11 mouse cellular contexts compared by ENCODE assay signal in genomic region chr13:113596821-113597541, GRCm38 (mm10). TPM values are rescaled to one million over a fixed set of nuclear protein-coding genes. Genes with fewer than 3 reads are reported as not detected.
DNase-seq lines count a peak whose midpoint lies in the region; ATAC-seq and TF ChIP-seq lines count a peak whose summit lies in the region.
"Had no signal": no experiment of that assay in that cellular context is flagged by ENCODE, and none has a peak within 500 bp of the region (broad histone marks: within the 10 kb centered on the region; RNA-seq: fewer than 3 reads in every experiment).

No protein-coding gene starts in this region.

- H3K4me2 ChIP-seq in heart, embryonic 15.5 days = no peak overlapping the region
- peak overlapping the region; percentile 21; the same call in 1 of the 2 replicates for H3K4me2 ChIP-seq in lung, embryonic 16.5 days (ENCODE audit: low read depth, low read length)
- H3K4me2 ChIP-seq in neural tube, embryonic 14.5 days (ENCODE audit: low read depth, low read length) = no peak overlapping the region

- ATAC-seq in heart, embryonic 15.5 days (replicated peaks; ENCODE audit: insufficient number of reproducible peaks, insufficient read depth, low FRiP score, low read depth) = no peak
- ATAC-seq in lung, embryonic 16.5 days (ENCODE audit: low read depth) = peak; percentile 46
- ATAC-seq in neural tube, embryonic 14.5 days (ENCODE audit: low read depth) = peak; percentile 52; the same call in 1 of the 2 replicates
- ATAC-seq: CD4-positive, CD25-positive, alpha-beta regulatory T cell, adult 4 months had no signal

- no peak overlapping the region for H3K4me3 ChIP-seq in heart, embryonic 15.5 days
- H3K4me3 ChIP-seq in lung, embryonic 16.5 days (ENCODE audit: low read length) = no peak overlapping the region
- H3K4me3 ChIP-seq in neural tube, embryonic 14.5 days (ENCODE audit: low read depth, low read length) = no peak overlapping the region
- no peak overlapping the region for H3K4me3 ChIP-seq in thymus, adult 2 months (ENCODE audit: control insufficient read depth, insufficient read depth, low read length)
- H3K4me3 ChIP-seq: left cerebral cortex, adult 2 months had no signal

- no peaks in the 10 kb centered on the region for H3K9me3 ChIP-seq in heart, embryonic 15.5 days (replicated peaks)
- no peaks in the 10 kb centered on the region for H3K9me3 ChIP-seq in lung, embryonic 16.5 days (ENCODE audit: control insufficient read depth, low read length)
- no peaks in the 10 kb centered on the region for H3K9me3 ChIP-seq in neural tube, embryonic 14.5 days (ENCODE audit: control insufficient read depth, low read length)

- H3K27me3 ChIP-seq in heart, embryonic 15.5 days = no peaks in the 10 kb centered on the region
- no peaks in the 10 kb centered on the region for H3K27me3 ChIP-seq in lung, embryonic 16.5 days (ENCODE audit: control insufficient read depth, insufficient read depth, low read depth, low read length)
- H3K27me3 ChIP-seq in neural tube, embryonic 14.5 days (ENCODE audit: control insufficient read depth, insufficient read depth, low read length) = no peaks in the 10 kb centered on the region
- H3K27me3 ChIP-seq in thymus, adult 2 months (ENCODE audit: control insufficient read depth, insufficient read depth, low read length) = no peaks in the 10 kb centered on the region

- peaks cover 42% of the 10 kb centered on the region for H3K4me1 ChIP-seq in heart, embryonic 15.5 days (replicated peaks)
- peaks cover 44% of the 10 kb centered on the region for H3K4me1 ChIP-seq in lung, embryonic 16.5 days (replicated peaks; ENCODE audit: control insufficient read depth, insufficient read depth, low read length)
- peaks cover 9% of the 10 kb centered on the region; the same call in 1 of the 2 replicates for H3K4me1 ChIP-seq in neural tube, embryonic 14.5 days (ENCODE audit: control insufficient read depth, insufficient read depth, low read length)
- H3K4me1 ChIP-seq in thymus, adult 2 months (replicated peaks; ENCODE audit: control insufficient read depth, insufficient read depth, low read length) = peaks cover 11% of the 10 kb centered on the region

- intact Hi-C loops in heart, postnatal 10 days (cut with DNase I) = no loop called here

- 0 out of 2 replicates have a peak overlapping the region, but pooled peaks have one; percentile 9 for H3K27ac ChIP-seq in heart, embryonic 15.5 days
- peak overlapping the region; percentile 67; the same call in 1 of the 2 replicates for H3K27ac ChIP-seq in lung, embryonic 16.5 days (ENCODE audit: low read length)
- H3K27ac ChIP-seq in neural tube, embryonic 14.5 days (ENCODE audit: low read depth, low read length) = no peak overlapping the region
- H3K27ac ChIP-seq in thymus, adult 2 months (ENCODE audit: control insufficient read depth, insufficient read depth, low read length) = no peak overlapping the region
- H3K27ac ChIP-seq: left cerebral cortex, adult 2 months had no signal

- 67% methylated on average over 13 of the region's 13 CpGs for WGBS in heart, embryonic 15.5 days
- WGBS in lung, embryonic 16.5 days = 53% methylated on average over 13 of the region's 13 CpGs
- 61% methylated on average over 13 of the region's 13 CpGs for WGBS in neural tube, embryonic 14.5 days
- WGBS in thymus, adult 2 months = 95% methylated on average over 13 of the region's 13 CpGs

- no peak overlapping the region for H3K9ac ChIP-seq in heart, embryonic 15.5 days
- no peak overlapping the region for H3K9ac ChIP-seq in lung, embryonic 16.5 days (ENCODE audit: low read length)
- H3K9ac ChIP-seq in neural tube, embryonic 14.5 days (replicated peaks; ENCODE audit: low read depth, low read length) = no peak overlapping the region

- peaks cover 14% of the 10 kb centered on the region; the same call in 1 of the 2 replicates for H3K36me3 ChIP-seq in heart, embryonic 15.5 days
- H3K36me3 ChIP-seq in lung, embryonic 16.5 days (ENCODE audit: control insufficient read depth, insufficient read depth, low read length) = peaks cover 7% of the 10 kb centered on the region; the same call in 1 of the 2 replicates
- no peaks in the 10 kb centered on the region for H3K36me3 ChIP-seq in neural tube, embryonic 14.5 days (ENCODE audit: control insufficient read depth, insufficient read depth, low read length)
- peaks cover 4% of the 10 kb centered on the region; the same call in 1 of the 2 replicates for H3K36me3 ChIP-seq in thymus, adult 2 months (ENCODE audit: control insufficient read depth, insufficient read depth, low read length)

- no peak for TF ChIP-seq CTCF in thymus, adult 2 months (IDR thresholded peaks at IDR 0.05; ENCODE audit: borderline replicate concordance, control insufficient read depth, extremely low read depth, insufficient read depth, low read length, poor library complexity)

- no peak for TF ChIP-seq POLR2A in thymus, adult 2 months (IDR thresholded peaks at IDR 0.05; ENCODE audit: control insufficient read depth, extremely low read depth, insufficient read depth, low read length, poor library complexity)

- no peak for DNase-seq in heart, postnatal 10 days
- no peak for DNase-seq in lung, postnatal 36 days
- peak; percentile 83 for DNase-seq in cerebellum, adult 9-10 months
- no peak for DNase-seq in retina, embryonic 14.5 days (ENCODE audit: low spot score)
- DNase-seq in thymus, adult 2 months = no peak
- DNase-seq: gastrocnemius, postnatal 14 days had no signal

RNA-seq across cellular contexts. Expression of gene Snx18, which starts 21.4 kb away (rescaled TPM):
- 14.2 and 17.6 TPM in 2 replicates for polyA plus RNA-seq in heart, embryonic 15.5 days (2015; fragmentation: Nextera tagmentation; extraction: Ambion mirVana)
- total RNA-seq in heart, postnatal 10 days (2021) = 10 to 100 TPM; 32.7 to 33.7 TPM
- polyA plus RNA-seq in lung, embryonic 16.5 days (2015; fragmentation: Nextera tagmentation; extraction: Ambion mirVana) = 14.8 and 15.3 TPM in 2 replicates
- polyA plus RNA-seq in neural tube, embryonic 14.5 days (2014; fragmentation: Nextera tagmentation; extraction: Ambion mirVana) = 10.9 and 17.1 TPM in 2 replicates
- 15.6 and 21.0 TPM in 2 replicates for polyA plus RNA-seq in thymus, adult 2 months (2012; rRNA removed)

Comparison
In these comparisons a context has a peak if more than half of its experiments do, and no peak if none do; other contexts are left out.
1. H3K27ac ChIP-seq: peak in heart, embryonic 15.5 days (single experiment) and lung, embryonic 16.5 days (single experiment); none in neural tube, embryonic 14.5 days (single experiment) and thymus, adult 2 months (single experiment).